24 mouse cellular contexts compared by ENCODE assay signal in the genomic region with DNA sequence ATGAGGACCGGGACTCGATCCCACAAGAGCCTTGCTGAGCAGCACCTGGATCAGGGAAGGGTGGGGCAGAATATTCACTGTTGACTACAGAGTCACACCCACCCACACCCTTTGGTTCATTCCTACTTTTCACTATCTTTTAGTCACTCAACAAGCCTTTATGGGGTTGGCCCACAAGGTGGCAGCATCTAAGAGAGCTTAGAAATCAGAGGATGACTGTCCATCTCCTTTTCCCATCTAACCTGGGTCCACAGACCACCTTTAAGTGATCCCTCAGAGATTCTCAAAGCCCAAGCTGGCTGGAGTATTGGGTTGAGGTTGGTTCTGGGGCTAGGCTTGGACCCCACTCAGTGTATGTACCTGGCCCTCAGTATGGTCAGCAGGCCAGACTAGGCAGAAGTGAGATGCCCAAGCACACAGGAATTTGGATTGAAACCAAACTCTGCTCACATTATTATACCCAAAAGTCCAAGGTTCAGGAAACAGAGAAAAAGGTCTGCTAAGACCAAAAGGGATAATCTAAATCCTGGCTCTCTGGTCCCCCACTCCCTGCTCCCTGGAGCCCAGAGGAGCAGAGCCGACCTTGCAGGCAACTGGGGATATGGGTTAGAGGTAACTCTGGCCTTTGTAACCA. TPM values are rescaled to one million over a fixed set of nuclear protein-coding genes. Genes with fewer than 3 reads are reported as not detected.
DNase-seq lines count a peak whose midpoint lies in the region; ATAC-seq and TF ChIP-seq lines count a peak whose summit lies in the region.
"Had no signal": no experiment of that assay in that cellular context is flagged by ENCODE, and none has a peak within 500 bp of the region (broad histone marks: within the 10 kb centered on the region; RNA-seq: fewer than 3 reads in every experiment).

No protein-coding gene starts in this region.

- DNase-seq in left cerebral cortex, adult 2 months (ENCODE audit: extremely low spot score in 1 of 2, low spot score in 2 of 2): no peak
- DNase-seq in left cerebral cortex, adult 9 months (ENCODE audit: low spot score in 2 of 2): no peak
- DNase-seq in CH12.LX (ENCODE audit: extremely low read depth): peak; percentile 15
- peak; percentile 39 to 48 for DNase-seq in kidney, postnatal 25 days
- no peak for DNase-seq in thymus, postnatal 10 days (ENCODE audit: low spot score in 2 of 2)
- DNase-seq: adrenal gland, postnatal 10 days; B cell, adult 2 months; cerebellum, adult 11-12 months; cerebellum, postnatal 25 days; gastrocnemius, postnatal 25 days; heart, postnatal 10 days; liver, embryonic 13.5 days; lung, postnatal 14 days; thymus, postnatal 14 days had no signal

- TF ChIP-seq POLR2A in CH12.LX (IDR thresholded peaks at IDR 0.05; ENCODE audit: low read depth, low read length): no peak

- dilution Hi-C loops in CH12.LX (cut with MboI; ENCODE audit: extremely low pct_ligation_motif_present, extremely low pct_unique_long_range_greater_than_20kb, low sequenced_read_pairs): no loop called here

- no peaks in the 10 kb centered on the region for H3K4me1 ChIP-seq in intestine, postnatal 0 days (replicated peaks; ENCODE audit: control insufficient read depth, insufficient read depth, low read length)
- peaks cover 13% of the 10 kb centered on the region; the same call in 1 of the 2 replicates for H3K4me1 ChIP-seq in intestine, embryonic 16.5 days (ENCODE audit: control insufficient read depth, insufficient read depth, low read length)
- H3K4me1 ChIP-seq in CH12.LX (ENCODE audit: control insufficient read depth in 1 of 2, insufficient read depth in 2 of 2): peaks cover 0 to 19% of the 10 kb centered on the region in 2 experiments; a peak in 2 of 4 replicates
- H3K4me1 ChIP-seq in heart, embryonic 12.5 days (replicated peaks): no peaks in the 10 kb centered on the region
- H3K4me1 ChIP-seq: forebrain, embryonic 12.5 days; hindbrain, embryonic 13.5 days; midbrain, embryonic 15.5 days had no signal

- in situ Hi-C loops in CH12.LX (cut with MboI; ENCODE audit: low pct_ligation_motif_present, low pct_unique_long_range_greater_than_20kb, low sequenced_read_pairs): no loop called here

- WGBS in intestine, postnatal 0 days: 74% methylated on average over 3 of the region's 3 CpGs
- 69% methylated on average over 3 of the region's 3 CpGs for WGBS in intestine, embryonic 16.5 days
- WGBS in heart, embryonic 12.5 days: 83% methylated on average over 3 of the region's 3 CpGs

- no peaks in the 10 kb centered on the region for H3K79me2 ChIP-seq in CH12.LX (replicated peaks; ENCODE audit: control insufficient read depth, extremely low read depth, insufficient read depth, poor library complexity, severe bottlenecking)

- no peaks in the 10 kb centered on the region for H3K27me3 ChIP-seq in intestine, postnatal 0 days (replicated peaks; ENCODE audit: control insufficient read depth, insufficient read depth, low read length)
- H3K27me3 ChIP-seq in intestine, embryonic 16.5 days (replicated peaks; ENCODE audit: control insufficient read depth, insufficient read depth, low read length): no peaks in the 10 kb centered on the region
- peaks cover 58% of the 10 kb centered on the region for H3K27me3 ChIP-seq in CH12.LX (replicated peaks)
- peaks cover 32% of the 10 kb centered on the region for H3K27me3 ChIP-seq in heart, embryonic 12.5 days (replicated peaks)
- H3K27me3 ChIP-seq: intestine, embryonic 15.5 days; midbrain, embryonic 15.5 days had no signal

- TF ChIP-seq RAD21 in CH12.LX (IDR thresholded peaks at IDR 0.05; ENCODE audit: low read depth, low read length): peak; percentile 4

- no peak overlapping the region for H3K4me3 ChIP-seq in intestine, postnatal 0 days (ENCODE audit: low read depth, low read length)
- no peak overlapping the region for H3K4me3 ChIP-seq in intestine, embryonic 16.5 days (ENCODE audit: low read length)
- H3K4me3 ChIP-seq in left cerebral cortex, adult 2 months: no peak overlapping the region
- no peak overlapping the region for H3K4me3 ChIP-seq in CH12.LX (replicated peaks in 1 of 3; ENCODE audit: low read depth in 2 of 3, low read length in 2 of 3, poor library complexity in 1 of 3)
- no peak overlapping the region for H3K4me3 ChIP-seq in heart, embryonic 12.5 days
- H3K4me3 ChIP-seq: forebrain, embryonic 12.5 days; hindbrain, embryonic 13.5 days; intestine, embryonic 15.5 days; liver, embryonic 13.5 days; megakaryocyte, embryonic 14.5 days; midbrain, embryonic 15.5 days had no signal

- TF ChIP-seq CTCF in intestine, postnatal 0 days (IDR thresholded peaks at IDR 0.05; ENCODE audit: low read depth): peak; percentile 53
- TF ChIP-seq CTCF in left cerebral cortex, adult 2 months (IDR thresholded peaks at IDR 0.05): peak; percentile 23; the same call in 1 of the 2 replicates
- TF ChIP-seq CTCF in CH12.LX (conservative IDR thresholded peaks at IDR 0.05 in 1 of 2, IDR thresholded peaks at IDR 0.05 in 1 of 2; ENCODE audit: low read depth in 2 of 2, low read length in 2 of 2): peak in 1 of 2 experiments; percentile 55; a peak in 2 of 4 replicates

- no peak for TF ChIP-seq EP300 in CH12.LX (IDR thresholded peaks at IDR 0.05; ENCODE audit: low read length)

- no peak for ATAC-seq in intestine, postnatal 0 days
- no peak for ATAC-seq in intestine, embryonic 16.5 days
- no peak for ATAC-seq in heart, embryonic 12.5 days (ENCODE audit: insufficient number of reproducible peaks, low FRiP score)
- ATAC-seq: midbrain, embryonic 15.5 days had no signal

- no peak overlapping the region for H3K27ac ChIP-seq in intestine, postnatal 0 days (ENCODE audit: low read depth, low read length)
- H3K27ac ChIP-seq in intestine, embryonic 16.5 days (ENCODE audit: low read length): no peak overlapping the region
- no peak overlapping the region for H3K27ac ChIP-seq in left cerebral cortex, adult 2 months
- H3K27ac ChIP-seq in CH12.LX (ENCODE audit: insufficient read depth, low read depth): no peak overlapping the region
- H3K27ac ChIP-seq in heart, embryonic 12.5 days (ENCODE audit: poor library complexity, severe bottlenecking): no peak overlapping the region
- H3K27ac ChIP-seq: forebrain, embryonic 12.5 days; hindbrain, embryonic 13.5 days; intestine, embryonic 15.5 days; liver, embryonic 13.5 days; midbrain, embryonic 15.5 days had no signal

- no peaks in the 10 kb centered on the region for H3K9me3 ChIP-seq in intestine, postnatal 0 days (ENCODE audit: control insufficient read depth)
- no peaks in the 10 kb centered on the region for H3K9me3 ChIP-seq in intestine, embryonic 16.5 days (ENCODE audit: control insufficient read depth, low read length)
- no peaks in the 10 kb centered on the region for H3K9me3 ChIP-seq in CH12.LX (replicated peaks; ENCODE audit: low read length)
- no peaks in the 10 kb centered on the region for H3K9me3 ChIP-seq in heart, embryonic 12.5 days (replicated peaks)
- H3K9me3 ChIP-seq: forebrain, embryonic 12.5 days; hindbrain, embryonic 13.5 days; intestine, embryonic 15.5 days; liver, embryonic 13.5 days; megakaryocyte, embryonic 14.5 days; midbrain, embryonic 15.5 days had no signal

- H3K36me3 ChIP-seq in intestine, postnatal 0 days (ENCODE audit: control insufficient read depth, insufficient read depth): no peaks in the 10 kb centered on the region
- no peaks in the 10 kb centered on the region for H3K36me3 ChIP-seq in intestine, embryonic 16.5 days (ENCODE audit: control insufficient read depth, insufficient read depth, low read length)
- no peaks in the 10 kb centered on the region for H3K36me3 ChIP-seq in CH12.LX (replicated peaks in 1 of 2; ENCODE audit: control insufficient read depth in 1 of 2, insufficient read depth in 1 of 2, low read length in 1 of 2)
- no peaks in the 10 kb centered on the region for H3K36me3 ChIP-seq in heart, embryonic 12.5 days
- H3K36me3 ChIP-seq: forebrain, embryonic 12.5 days; hindbrain, embryonic 13.5 days; intestine, embryonic 15.5 days; liver, embryonic 13.5 days; midbrain, embryonic 15.5 days had no signal

- H3K9ac ChIP-seq in intestine, postnatal 0 days (ENCODE audit: low read depth, low read length): no peak overlapping the region
- no peak overlapping the region for H3K9ac ChIP-seq in intestine, embryonic 16.5 days (ENCODE audit: low read depth, low read length)
- H3K9ac ChIP-seq in CH12.LX (ENCODE audit: insufficient read depth, low read depth): no peak overlapping the region
- H3K9ac ChIP-seq in heart, embryonic 12.5 days: no peak overlapping the region
- H3K9ac ChIP-seq: forebrain, embryonic 12.5 days; hindbrain, embryonic 13.5 days; intestine, embryonic 15.5 days; liver, embryonic 13.5 days; midbrain, embryonic 15.5 days had no signal

- H3K4me2 ChIP-seq in intestine, postnatal 0 days (replicated peaks; ENCODE audit: low read depth): no peak overlapping the region
- no peak overlapping the region for H3K4me2 ChIP-seq in intestine, embryonic 16.5 days (ENCODE audit: low read depth, low read length)
- H3K4me2 ChIP-seq in CH12.LX (ENCODE audit: insufficient read depth, low read depth, poor library complexity, severe bottlenecking): no peak overlapping the region
- no peak overlapping the region for H3K4me2 ChIP-seq in heart, embryonic 12.5 days
- H3K4me2 ChIP-seq: forebrain, embryonic 12.5 days; hindbrain, embryonic 13.5 days; intestine, embryonic 15.5 days; liver, embryonic 13.5 days; midbrain, embryonic 15.5 days had no signal

- intact Hi-C loops in left cerebral cortex, adult 2 months (cut with DNase I): no loop called here

RNA-seq across cellular contexts. Expression of a gene that starts 3.3 kb away (rescaled TPM):
- polyA plus RNA-seq in intestine, postnatal 0 days (2015; fragmentation: Nextera tagmentation; extraction: Ambion mirVana): 21.6 and 25.0 TPM in 2 replicates
- polyA plus RNA-seq in intestine, embryonic 16.5 days (2015; fragmentation: Nextera tagmentation; extraction: Ambion mirVana): 18.2 and 22.7 TPM in 2 replicates
- under 1 TPM; 0.58 to 0.81 TPM for total RNA-seq in left cerebral cortex, adult 2 months (2021)
- total RNA-seq in CH12.LX (2012; rRNA removed) (0.21 and 0.76 TPM in 2 replicates), CH12.LX (2014; rRNA removed) (0.48 and 0.72 TPM in 2 replicates)
- polyA plus RNA-seq in CH12.LX (2012; ENCODE audit: insufficient read length, low read depth): 1.7 and 2.0 TPM in 2 replicates
- polyA plus RNA-seq in heart, embryonic 12.5 days (2016; fragmentation: Nextera tagmentation; extraction: Ambion mirVana): 0.90 and 0.91 TPM in 2 replicates

RNA-seq across cellular contexts. Expression of a gene that starts 16.0 kb away (rescaled TPM):
- polyA plus RNA-seq in intestine, postnatal 0 days (2015; fragmentation: Nextera tagmentation; extraction: Ambion mirVana): 542 and 615 TPM in 2 replicates
- 522 and 653 TPM in 2 replicates for polyA plus RNA-seq in intestine, embryonic 16.5 days (2015; fragmentation: Nextera tagmentation; extraction: Ambion mirVana)
- total RNA-seq in left cerebral cortex, adult 2 months (2021): 10 to 100 TPM; 10.3 to 10.7 TPM
- not detected in 2 replicates for total RNA-seq in CH12.LX (2012; rRNA removed)
- total RNA-seq in CH12.LX (2014; rRNA removed): not detected in 2 replicates
- not detected in 2 replicates for polyA plus RNA-seq in CH12.LX (2012; ENCODE audit: insufficient read length, low read depth)
- polyA plus RNA-seq in heart, embryonic 12.5 days (2016; fragmentation: Nextera tagmentation; extraction: Ambion mirVana): 1,218 and 1,354 TPM in 2 replicates

RNA-seq across cellular contexts. Expression of a gene that starts 26.1 kb away (rescaled TPM):
- polyA plus RNA-seq in intestine, postnatal 0 days (2015; fragmentation: Nextera tagmentation; extraction: Ambion mirVana): 1.0 and 1.3 TPM in 2 replicates
- polyA plus RNA-seq in intestine, embryonic 16.5 days (2015; fragmentation: Nextera tagmentation; extraction: Ambion mirVana): 11.7 and 16.1 TPM in 2 replicates
- total RNA-seq in left cerebral cortex, adult 2 months (2021): not detected
- not detected in 2 replicates for total RNA-seq in CH12.LX (2012; rRNA removed)
- not detected in 2 replicates for total RNA-seq in CH12.LX (2014; rRNA removed)
- not detected in 2 replicates for polyA plus RNA-seq in CH12.LX (2012; ENCODE audit: insufficient read length, low read depth)
- 1.7 and 2.2 TPM in 2 replicates for polyA plus RNA-seq in heart, embryonic 12.5 days (2016; fragmentation: Nextera tagmentation; extraction: Ambion mirVana)
- total RNA-seq: gastrocnemius, postnatal 25 days; heart, postnatal 10 days; layer of hippocampus, postnatal 14 days; left cerebral cortex, postnatal 36 days had no signal

Comparison
In these comparisons a context has a peak if more than half of its experiments do, and no peak if none do; other contexts are left out.
1. DNase-seq: peak in CH12.LX (single experiment) and kidney, postnatal 25 days (2 of 2); none in left cerebral cortex, adult 2 months (0 of 2), left cerebral cortex, adult 9 months (0 of 2) and thymus, postnatal 10 days (0 of 2).
2. RNA of a gene that starts 16.0 kb away (polyA plus RNA-seq): 1,218 to 1,354 TPM in heart, embryonic 12.5 days, 542 to 615 TPM in intestine, postnatal 0 days and 522 to 653 TPM in intestine, embryonic 16.5 days; not detected in CH12.LX; every median in the first group is over 100 times any median in the second.